19 mouse cellular contexts compared by ENCODE assay signal in the genomic region with DNA sequence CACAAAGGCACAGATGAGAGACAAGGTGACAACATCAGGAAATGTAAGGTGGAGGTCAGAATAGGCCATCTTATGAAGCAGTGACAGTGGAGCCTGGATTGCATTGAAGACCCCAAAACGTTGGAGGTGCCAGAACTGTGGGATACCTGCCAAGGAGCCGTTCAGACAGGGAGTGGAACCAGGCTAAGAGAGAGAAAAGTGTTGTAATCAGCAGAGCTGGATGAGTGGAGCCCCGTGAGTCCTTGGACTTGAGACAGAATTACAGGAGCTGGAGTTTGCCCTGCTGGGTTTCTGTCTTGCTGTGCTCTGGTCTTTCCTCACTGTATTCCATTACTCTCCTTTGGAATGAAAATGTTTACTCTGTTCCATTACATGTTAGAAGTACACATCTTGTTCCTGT. TPM values are rescaled to one million over a fixed set of nuclear protein-coding genes. Genes with fewer than 3 reads are reported as not detected.
DNase-seq lines count a peak whose midpoint lies in the region; ATAC-seq lines count a peak whose summit lies in the region.
"Had no signal": no experiment of that assay in that cellular context is flagged by ENCODE, and none has a peak within 500 bp of the region (broad histone marks: within the 10 kb centered on the region; RNA-seq: fewer than 3 reads in every experiment).

No protein-coding gene starts in this region.

- no peak overlapping the region for H3K4me3 ChIP-seq in heart, embryonic 13.5 days
- H3K4me3 ChIP-seq in heart, embryonic 11.5 days (ENCODE audit: low read depth, low read length) = no peak overlapping the region
- no peak overlapping the region for H3K4me3 ChIP-seq in liver, embryonic 16.5 days (ENCODE audit: low read depth, low read length)
- no peak overlapping the region for H3K4me3 ChIP-seq in liver, embryonic 12.5 days
- H3K4me3 ChIP-seq: limb, embryonic 13.5 days; midbrain, embryonic 12.5 days; neural tube, embryonic 15.5 days; stomach, embryonic 15.5 days had no signal

- no peaks in the 10 kb centered on the region for H3K27me3 ChIP-seq in heart, embryonic 13.5 days (replicated peaks)
- no peaks in the 10 kb centered on the region for H3K27me3 ChIP-seq in heart, embryonic 11.5 days (ENCODE audit: control insufficient read depth, insufficient read depth, low read length)
- no peaks in the 10 kb centered on the region for H3K27me3 ChIP-seq in liver, embryonic 16.5 days (ENCODE audit: control insufficient read depth, insufficient read depth, low read depth, low read length)
- H3K27me3 ChIP-seq in liver, embryonic 12.5 days (replicated peaks) = no peaks in the 10 kb centered on the region
- H3K27me3 ChIP-seq: limb, embryonic 13.5 days; midbrain, embryonic 12.5 days; neural tube, embryonic 15.5 days; stomach, embryonic 15.5 days had no signal

- no peaks in the 10 kb centered on the region for H3K9me3 ChIP-seq in heart, embryonic 13.5 days
- H3K9me3 ChIP-seq in heart, embryonic 11.5 days (replicated peaks; ENCODE audit: control insufficient read depth, low read length) = no peaks in the 10 kb centered on the region
- 0 out of 2 replicates have a peak, but pooled peaks cover 2% of the 10 kb centered on the region for H3K9me3 ChIP-seq in liver, embryonic 16.5 days (replicated peaks; ENCODE audit: control insufficient read depth, low read length)
- H3K9me3 ChIP-seq in liver, embryonic 12.5 days (replicated peaks) = no peaks in the 10 kb centered on the region; the same call in 1 of the 2 replicates
- H3K9me3 ChIP-seq: limb, embryonic 13.5 days; midbrain, embryonic 12.5 days; neural tube, embryonic 15.5 days; stomach, embryonic 15.5 days had no signal

- no peak overlapping the region for H3K27ac ChIP-seq in heart, embryonic 13.5 days (replicated peaks)
- no peak overlapping the region for H3K27ac ChIP-seq in heart, embryonic 11.5 days (ENCODE audit: low read depth, low read length)
- peak overlapping the region; percentile 59 for H3K27ac ChIP-seq in liver, embryonic 16.5 days (ENCODE audit: low read length)
- no peak overlapping the region for H3K27ac ChIP-seq in liver, embryonic 12.5 days
- H3K27ac ChIP-seq: hindbrain, embryonic 14.5 days; limb, embryonic 13.5 days; macrophage; midbrain, embryonic 12.5 days; neural tube, embryonic 15.5 days; stomach, embryonic 15.5 days had no signal

- peaks cover 4% of the 10 kb centered on the region; the same call in 1 of the 2 replicates for H3K36me3 ChIP-seq in heart, embryonic 13.5 days
- no peaks in the 10 kb centered on the region for H3K36me3 ChIP-seq in heart, embryonic 11.5 days (ENCODE audit: control insufficient read depth, insufficient read depth, low read length)
- H3K36me3 ChIP-seq in liver, embryonic 16.5 days (ENCODE audit: control insufficient read depth, insufficient read depth) = no peaks in the 10 kb centered on the region
- H3K36me3 ChIP-seq in liver, embryonic 12.5 days = no peaks in the 10 kb centered on the region
- H3K36me3 ChIP-seq: limb, embryonic 13.5 days; midbrain, embryonic 12.5 days; neural tube, embryonic 15.5 days; stomach, embryonic 15.5 days had no signal

- 0 out of 2 replicates have a peak overlapping the region, but pooled peaks have one; percentile 19 for H3K9ac ChIP-seq in heart, embryonic 13.5 days
- no peak overlapping the region for H3K9ac ChIP-seq in heart, embryonic 11.5 days (ENCODE audit: low read depth, low read length)
- H3K9ac ChIP-seq in liver, embryonic 16.5 days (ENCODE audit: low read depth, low read length) = no peak overlapping the region
- no peak overlapping the region for H3K9ac ChIP-seq in liver, embryonic 12.5 days
- H3K9ac ChIP-seq: hindbrain, embryonic 14.5 days; limb, embryonic 13.5 days; midbrain, embryonic 12.5 days; neural tube, embryonic 15.5 days; stomach, embryonic 15.5 days had no signal

- H3K4me1 ChIP-seq in heart, embryonic 13.5 days = peaks cover 5% of the 10 kb centered on the region; the same call in 1 of the 2 replicates
- H3K4me1 ChIP-seq in heart, embryonic 11.5 days (ENCODE audit: control insufficient read depth, insufficient read depth, low read length) = no peaks in the 10 kb centered on the region
- peaks cover 7% of the 10 kb centered on the region; the same call in 1 of the 2 replicates for H3K4me1 ChIP-seq in liver, embryonic 16.5 days (ENCODE audit: control insufficient read depth, low read depth, low read length)
- H3K4me1 ChIP-seq in liver, embryonic 12.5 days = peaks cover 9% of the 10 kb centered on the region
- H3K4me1 ChIP-seq: stomach, embryonic 15.5 days had no signal

- H3K4me2 ChIP-seq in heart, embryonic 13.5 days = no peak overlapping the region
- no peak overlapping the region for H3K4me2 ChIP-seq in heart, embryonic 11.5 days
- H3K4me2 ChIP-seq in liver, embryonic 16.5 days (ENCODE audit: low read depth, low read length) = no peak overlapping the region
- H3K4me2 ChIP-seq in liver, embryonic 12.5 days = no peak overlapping the region
- H3K4me2 ChIP-seq: hindbrain, embryonic 14.5 days; limb, embryonic 13.5 days; midbrain, embryonic 12.5 days; neural tube, embryonic 15.5 days; stomach, embryonic 15.5 days had no signal

- peak; percentile 67 to 76 for DNase-seq in kidney, postnatal 25 days
- DNase-seq in layer of hippocampus, adult 9-10 months (ENCODE audit: low spot score) = no peak
- DNase-seq: cerebellum, postnatal 14 days; heart, adult 11 months; heart, postnatal 10 days; retina, postnatal 1 day; thymus, postnatal 14 days had no signal

- 34% methylated on average over 3 of the region's 3 CpGs for WGBS in heart, embryonic 13.5 days
- WGBS in heart, embryonic 11.5 days (ENCODE audit: insufficient replicate concordance) = 50% methylated on average over 3 of the region's 3 CpGs
- 29% methylated on average over 3 of the region's 3 CpGs for WGBS in liver, embryonic 16.5 days (ENCODE audit: insufficient replicate concordance)
- WGBS in liver, embryonic 12.5 days (ENCODE audit: insufficient replicate concordance) = 48% methylated on average over 3 of the region's 3 CpGs

- no peak for ATAC-seq in heart, embryonic 13.5 days (ENCODE audit: extremely low read depth, insufficient number of reproducible peaks, low FRiP score, low TSS enrichment)
- no peak for ATAC-seq in heart, embryonic 11.5 days (replicated peaks; ENCODE audit: insufficient number of reproducible peaks, low FRiP score, low TSS enrichment)
- ATAC-seq in liver, embryonic 16.5 days (ENCODE audit: low read depth) = no peak
- ATAC-seq in liver, embryonic 12.5 days = no peak
- ATAC-seq in cerebellum, adult (ENCODE audit: insufficient number of reproducible peaks, low FRiP score, low TSS enrichment) = no peak
- ATAC-seq: forebrain, embryonic 14.5 days had no signal

RNA-seq across cellular contexts. Expression of a gene that starts 4.5 kb away (rescaled TPM):
- 13.5 and 15.0 TPM in 2 replicates for polyA plus RNA-seq in heart, embryonic 13.5 days (2015; fragmentation: Nextera tagmentation; extraction: Ambion mirVana)
- 4.0 and 5.7 TPM in 2 replicates for polyA plus RNA-seq in heart, embryonic 11.5 days (2014; fragmentation: Nextera tagmentation; extraction: Ambion mirVana)
- polyA plus RNA-seq in liver, embryonic 16.5 days (2015; fragmentation: Nextera tagmentation; extraction: Ambion mirVana) = 4.4 and 4.6 TPM in 2 replicates
- 4.4 and 4.6 TPM in 2 replicates for polyA plus RNA-seq in liver, embryonic 12.5 days (2016; fragmentation: Nextera tagmentation; extraction: Ambion mirVana)

RNA-seq across cellular contexts. Expression of a gene that starts 11.8 kb away (rescaled TPM):
- 1,584 and 1,655 TPM in 2 replicates for polyA plus RNA-seq in heart, embryonic 13.5 days (2015; fragmentation: Nextera tagmentation; extraction: Ambion mirVana)
- polyA plus RNA-seq in heart, embryonic 11.5 days (2014; fragmentation: Nextera tagmentation; extraction: Ambion mirVana) = 1,819 and 1,826 TPM in 2 replicates
- 934 and 938 TPM in 2 replicates for polyA plus RNA-seq in liver, embryonic 16.5 days (2015; fragmentation: Nextera tagmentation; extraction: Ambion mirVana)
- 1,333 and 1,388 TPM in 2 replicates for polyA plus RNA-seq in liver, embryonic 12.5 days (2016; fragmentation: Nextera tagmentation; extraction: Ambion mirVana)

RNA-seq across cellular contexts. Expression of a gene that starts 24.2 kb away (rescaled TPM):
- 2.1 and 2.3 TPM in 2 replicates for polyA plus RNA-seq in heart, embryonic 13.5 days (2015; fragmentation: Nextera tagmentation; extraction: Ambion mirVana)
- polyA plus RNA-seq in heart, embryonic 11.5 days (2014; fragmentation: Nextera tagmentation; extraction: Ambion mirVana) = 2.5 and 5.0 TPM in 2 replicates
- polyA plus RNA-seq in liver, embryonic 16.5 days (2015; fragmentation: Nextera tagmentation; extraction: Ambion mirVana) = 0.11 TPM in 2 replicates
- 0.25 and 0.32 TPM in 2 replicates for polyA plus RNA-seq in liver, embryonic 12.5 days (2016; fragmentation: Nextera tagmentation; extraction: Ambion mirVana)
- polyA plus RNA-seq: macrophage had no signal

RNA-seq across cellular contexts. Expression of a gene that starts 28.2 kb away (rescaled TPM):
- 6.2 and 6.6 TPM in 2 replicates for polyA plus RNA-seq in heart, embryonic 13.5 days (2015; fragmentation: Nextera tagmentation; extraction: Ambion mirVana)
- polyA plus RNA-seq in heart, embryonic 11.5 days (2014; fragmentation: Nextera tagmentation; extraction: Ambion mirVana) = 6.5 and 8.8 TPM in 2 replicates
- polyA plus RNA-seq in liver, embryonic 16.5 days (2015; fragmentation: Nextera tagmentation; extraction: Ambion mirVana) = 2.9 and 3.4 TPM in 2 replicates
- polyA plus RNA-seq in liver, embryonic 12.5 days (2016; fragmentation: Nextera tagmentation; extraction: Ambion mirVana) = 4.9 TPM in 2 replicates

RNA-seq across cellular contexts. Expression of a gene that starts 30.8 kb away (rescaled TPM):
- polyA plus RNA-seq in heart, embryonic 13.5 days (2015; fragmentation: Nextera tagmentation; extraction: Ambion mirVana) = not detected in 2 replicates
- not detected in 2 replicates for polyA plus RNA-seq in heart, embryonic 11.5 days (2014; fragmentation: Nextera tagmentation; extraction: Ambion mirVana)
- polyA plus RNA-seq in liver, embryonic 16.5 days (2015; fragmentation: Nextera tagmentation; extraction: Ambion mirVana) = not detected in 2 replicates
- not detected in 2 replicates for polyA plus RNA-seq in liver, embryonic 12.5 days (2016; fragmentation: Nextera tagmentation; extraction: Ambion mirVana)
- polyA plus RNA-seq: forebrain, embryonic 14.5 days; hindbrain, embryonic 14.5 days; limb, embryonic 13.5 days; midbrain, embryonic 12.5 days; neural tube, embryonic 15.5 days; stomach, embryonic 15.5 days had no signal
